Mouse (Mus musculus) lung, embryonic 14.5 days (tissue): ENCODE results near the gene Pih1d2. TPM values are rescaled to one million over a fixed set of nuclear protein-coding genes. Genes with fewer than 3 reads are reported as not detected.
A peak's percentile ranks its signal among the peaks of the same experiment; 100 is the strongest.

Source experiments
- ATAC-seq: fragments of 200-750 bp; cut with Nextera tagmentation; 2 replicates; pipeline ENCODE4 v1.8.0; 2017; ENCODE audit warnings: mild to moderate bottlenecking, moderate TSS enrichment, moderate library complexity; ENCODE audit not compliant: insufficient read depth
- DNase-seq: peaks from one replicate; pipeline ENCODE4 v3.0.0-alpha.2; 2015
- H3K27ac ChIP-seq: fragments of 300-500 bp; sonication (generic); 2 replicates; pipeline ENCODE4 v1.5.1; 2014; ENCODE audit warnings: low read depth, mild to moderate bottlenecking, moderate library complexity
- H3K27me3 ChIP-seq: fragments of 300-500 bp; sonication (generic); 2 replicates; pipeline ENCODE4 v1.6.1; 2014; ENCODE audit warnings: low read length, control low read depth; ENCODE audit not compliant: insufficient read depth
- H3K36me3 ChIP-seq: fragments of 300-500 bp; sonication (generic); 2 replicates; pipeline ENCODE4 v1.6.1; 2014; ENCODE audit warnings: control low read depth; ENCODE audit not compliant: insufficient read depth
- H3K4me1 ChIP-seq: fragments of 300-500 bp; sonication (generic); 2 replicates; pipeline ENCODE4 v1.6.1; 2014; ENCODE audit warnings: antibody characterized with exemption, control low read depth; ENCODE audit not compliant: insufficient read depth
- H3K4me2 ChIP-seq: fragments of 300-500 bp; sonication (generic); 2 replicates; pipeline ENCODE4 v1.6.1; 2014; ENCODE audit warnings: mild to moderate bottlenecking
- H3K4me3 ChIP-seq: fragments of 300-500 bp; sonication (generic); 2 replicates; pipeline ENCODE4 v1.5.1; 2014; ENCODE audit warnings: low read depth, low read length
- H3K9ac ChIP-seq: fragments of 300-500 bp; sonication (generic); 2 replicates; pipeline ENCODE4 v1.6.1; 2014
- H3K9me3 ChIP-seq: fragments of 300-500 bp; sonication (generic); 2 replicates; pipeline ENCODE4 v1.6.1; 2016; ENCODE audit warnings: low read depth, low read length, control low read depth
- CTCF ChIP-seq: IDR thresholded peaks from 2 replicates; pipeline ENCODE4 v1.5.1; 2016; ENCODE audit warnings: antibody characterized with exemption, low read depth
- WGBS: fragments of 180-500 bp; shearing (Covaris S2); extraction: QIAGEN DNeasy Blood & Tissue Kit; methylation state at CpG from one replicate; pipeline ENCODE4 v1.1.7; 2014; 5-methylcytosine and 5-hydroxymethylcytosine counted together
- polyA plus RNA-seq: library from polyadenylated mRNA; unstranded; fragments of >200 nt; fragmentation: Nextera tagmentation; extraction: Ambion mirVana; gene quantifications from 2 replicates; pipeline ENCODE4 v1.2.1, GENCODE M21; 2014

Pih1d2 gene
- polyA plus RNA-seq, 1 experiment from 2014 or later, result 3.8 TPM

GRCm38 (mm10) chr9:50658391-50658790, 41.3 kb downstream of the Pih1d2 start:
- WGBS, result 18% methylated on average over 5 of the region's 5 CpGs
- Histone ChIP-seq H3K9me3 (no peaks in the 10 kb centered on the region), H3K4me3 (peak overlapping the region; percentile 87), H3K4me1 (peaks cover 5% of the 10 kb centered on the region; the same call in 1 of the 2 replicates), H3K4me2 (peak overlapping the region; percentile 80), H3K27me3 (no peaks in the 10 kb centered on the region), H3K9ac (peak overlapping the region; percentile 89), H3K36me3 (peaks cover 20% of the 10 kb centered on the region), H3K27ac (no peak overlapping the region)
- DNase-seq (peak; percentile 2), ATAC-seq (no peak)
- TF ChIP-seq CTCF, result no peak

DNA sequence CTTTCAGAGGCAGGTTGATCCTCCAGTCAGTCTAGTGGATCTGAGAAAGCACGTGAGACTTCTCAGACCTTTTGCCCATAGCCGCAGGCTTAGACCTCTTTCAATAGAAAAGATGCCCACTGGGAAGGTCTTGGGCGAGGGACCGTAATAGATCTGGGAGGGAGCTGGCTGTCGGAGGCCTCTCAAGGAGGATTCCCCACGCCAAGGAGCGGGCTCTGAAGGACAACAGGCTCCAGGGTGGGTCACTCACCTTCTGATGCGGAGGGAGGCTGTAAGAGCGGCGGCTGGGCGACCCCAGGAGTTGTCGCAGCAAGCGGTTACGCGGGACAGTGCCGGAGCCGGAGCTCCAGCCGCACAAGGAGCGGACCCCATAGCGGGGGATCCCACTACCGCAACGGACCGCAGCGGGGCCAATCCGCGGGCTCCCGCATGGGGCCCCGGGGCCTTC, 41.8 kb downstream of the Pih1d2 start:
- peak overlapping the region; percentile 80 for H3K27ac ChIP-seq
- DNase-seq, result no peak

DNA sequence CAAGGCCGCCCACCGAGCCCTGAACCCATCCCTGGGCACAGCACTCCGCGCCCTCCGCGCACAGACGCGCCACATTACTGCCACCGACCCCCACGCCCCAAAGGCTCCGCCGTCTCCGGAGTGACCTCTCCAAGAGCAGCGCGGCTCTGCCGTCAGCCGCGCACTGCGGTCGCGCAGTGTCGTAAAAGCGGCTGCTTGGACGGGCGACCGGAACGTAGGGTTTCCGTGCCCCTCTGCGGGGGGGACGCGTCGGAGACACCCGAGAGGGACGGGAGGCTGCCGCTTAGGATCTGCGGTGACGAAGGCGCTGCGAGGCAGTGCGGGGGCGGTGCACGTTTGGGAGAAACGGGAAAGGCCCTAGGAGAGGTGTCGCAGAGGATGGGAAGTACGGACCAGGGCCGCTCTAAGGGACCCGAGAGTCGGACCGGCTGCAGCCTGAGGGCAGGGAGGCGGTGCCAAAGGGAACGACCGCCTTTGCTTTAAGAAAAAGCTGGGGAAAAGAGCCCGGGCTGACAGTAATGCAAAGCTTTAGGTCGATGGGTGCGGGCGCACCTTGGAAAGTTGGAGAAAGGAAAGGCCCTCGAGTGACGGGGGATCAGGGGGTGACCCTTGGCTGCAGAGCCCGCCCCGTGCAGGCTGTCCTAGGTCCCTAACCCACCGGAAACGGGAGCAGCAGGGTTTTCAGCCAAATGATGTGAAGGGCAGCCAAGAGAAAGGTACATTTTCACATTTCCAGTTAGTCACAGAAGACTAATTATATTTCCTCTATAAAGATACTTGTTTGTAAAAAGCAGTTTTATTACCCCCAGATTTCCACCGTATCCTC, 42.5 kb downstream of the Pih1d2 start, which contains the start of gene Dlat:
Gene Dlat, minus strand, starts transcription at position 389 of the 826 bp plus-strand sequence.
- ATAC-seq (peak; percentile 93), DNase-seq (peak; percentile 93)
- H3K36me3 ChIP-seq, result peaks cover 15% of the 10 kb centered on the region; the same call in 1 of the 2 replicates
- peak within 1 kb of the TSS; percentile 80 for H3K4me2 ChIP-seq
- no peaks in the 10 kb centered on the region for H3K9me3 ChIP-seq
- peak within 1 kb of the TSS; percentile 80 for H3K27ac ChIP-seq
- peak within 1 kb of the TSS; percentile 87 for H3K4me3 ChIP-seq
- WGBS, result under 1% methylated on average over 63 of the region's 63 CpGs
- peak within 1 kb of the TSS; percentile 89 for H3K9ac ChIP-seq
- peaks cover 5% of the 10 kb centered on the region; the same call in 1 of the 2 replicates for H3K4me1 ChIP-seq
- no peak for TF ChIP-seq CTCF
- H3K27me3 ChIP-seq, result no peaks in the 10 kb centered on the region

More for the DNA sequence above, 41.8 kb downstream of the Pih1d2 start:
- peaks cover 5% of the 10 kb centered on the region; the same call in 1 of the 2 replicates for H3K4me1 ChIP-seq
- WGBS, result under 1% methylated on average over 28 of the region's 28 CpGs
- H3K27me3 ChIP-seq, result no peaks in the 10 kb centered on the region
- ATAC-seq, result peak; percentile 79
- H3K9me3 ChIP-seq, result no peaks in the 10 kb centered on the region
- TF ChIP-seq CTCF, result no peak
- H3K4me2 ChIP-seq, result peak overlapping the region; percentile 80
- peak overlapping the region; percentile 87 for H3K4me3 ChIP-seq
- H3K36me3 ChIP-seq, result peaks cover 15% of the 10 kb centered on the region; the same call in 1 of the 2 replicates
- H3K9ac ChIP-seq, result peak overlapping the region; percentile 89

GRCm38 (mm10) chr9:50660431-50660830, 43.3 kb downstream of the Pih1d2 start:
- Histone ChIP-seq H3K27ac (no peak overlapping the region), H3K4me3 (peak overlapping the region; percentile 87), H3K27me3 (no peaks in the 10 kb centered on the region), H3K9ac (peak overlapping the region; percentile 89), H3K4me1 (peaks cover 5% of the 10 kb centered on the region; the same call in 1 of the 2 replicates), H3K4me2 (peak overlapping the region; percentile 80), H3K36me3 (peaks cover 13% of the 10 kb centered on the region; the same call in 1 of the 2 replicates), H3K9me3 (no peaks in the 10 kb centered on the region)
- DNase-seq, result peak; percentile 43
- TF ChIP-seq CTCF, result no peak
- 20% methylated on average over 12 of the region's 12 CpGs for WGBS
- ATAC-seq, result no peak

DNA sequence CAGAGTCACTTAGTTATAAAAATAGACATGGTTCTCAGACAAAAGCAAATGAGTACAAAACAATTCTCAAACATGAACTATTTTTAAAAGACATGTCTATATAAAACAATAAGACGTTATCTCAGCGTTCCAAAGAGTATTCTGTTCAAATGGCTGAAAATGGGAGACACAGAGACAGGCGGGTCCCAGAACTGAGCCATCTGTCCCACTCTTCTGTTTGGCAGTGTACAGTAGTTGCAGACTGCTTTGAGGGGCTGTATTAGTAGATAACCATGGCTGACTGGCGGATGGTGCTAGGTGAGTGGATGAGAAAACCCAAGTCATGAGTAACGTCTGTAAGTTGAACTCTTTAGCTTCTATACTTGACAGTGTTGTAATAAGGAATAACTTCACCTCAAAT, 47.7 kb downstream of the Pih1d2 start:
- Histone ChIP-seq H3K9ac (no peak overlapping the region), H3K36me3 (0 out of 2 replicates have a peak, but pooled peaks cover 13% of the 10 kb centered on the region)

GRCm38 (mm10) chr9:50666442-50666841, 49.3 kb downstream of the Pih1d2 start:
- H3K36me3 ChIP-seq, result 0 out of 2 replicates have a peak, but pooled peaks cover 13% of the 10 kb centered on the region
- H3K4me3 ChIP-seq, result no peak overlapping the region
- no peak for TF ChIP-seq CTCF
- 75% methylated on average over 6 of the region's 6 CpGs for WGBS
- no peak overlapping the region for H3K27ac ChIP-seq
- H3K9me3 ChIP-seq, result no peaks in the 10 kb centered on the region
- no peak for DNase-seq
- no peak for ATAC-seq
- H3K4me2 ChIP-seq, result no peak overlapping the region
- no peak overlapping the region for H3K9ac ChIP-seq
- no peaks in the 10 kb centered on the region for H3K27me3 ChIP-seq
- no peaks in the 10 kb centered on the region for H3K4me1 ChIP-seq

More for the DNA sequence above, 47.7 kb downstream of the Pih1d2 start:
- ATAC-seq (no peak), DNase-seq (no peak)
- 85% methylated on average over 5 of the region's 5 CpGs for WGBS
- H3K4me3 ChIP-seq, result no peak overlapping the region
- no peaks in the 10 kb centered on the region for H3K27me3 ChIP-seq
- H3K27ac ChIP-seq, result no peak overlapping the region
- no peaks in the 10 kb centered on the region; the same call in 1 of the 2 replicates for H3K4me1 ChIP-seq
- no peak for TF ChIP-seq CTCF
- no peak overlapping the region for H3K4me2 ChIP-seq
- no peaks in the 10 kb centered on the region for H3K9me3 ChIP-seq
